Mouse (Mus musculus) brain, embryonic 18.5 days (tissue): Measurements from ENCODE around the gene Hikeshi.

Experiments
- DNase-seq: peaks from one replicate; pipeline ENCODE4 v3.0.0-alpha.2; 2012; ENCODE audit warnings: low read depth, low spot score

Hikeshi gene

GRCm38 (mm10) chr7:89940571-89941463 lies at the start of gene Hikeshi:
TSS of gene Hikeshi (minus strand) at chr7:89941204.
- peak; percentile 92 for DNase-seq

DNA sequence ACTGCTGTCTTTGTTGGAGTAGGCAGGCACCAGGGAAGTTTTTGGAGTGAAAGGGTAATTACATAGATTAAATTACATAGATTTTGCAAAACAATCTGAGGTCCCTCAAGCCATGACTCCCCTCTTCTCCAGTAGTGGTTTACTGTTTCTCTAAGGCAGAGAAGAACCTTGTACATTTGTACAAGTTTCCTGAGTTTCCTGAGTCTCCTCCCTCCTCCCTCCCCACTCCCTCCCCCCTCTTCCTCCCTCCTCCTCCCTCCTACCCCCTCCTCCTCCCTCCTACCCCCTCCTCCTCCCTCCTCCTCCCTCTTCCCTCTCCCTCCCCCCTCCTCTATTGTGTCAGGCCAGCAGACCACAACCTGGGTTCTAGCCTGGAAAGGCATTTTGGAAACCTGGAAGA lies 43.4 kb upstream of the Hikeshi start:
- no peak for DNase-seq

GRCm38 (mm10) chr7:89983441-89983840 lies 42.4 kb upstream of the Hikeshi start:
- DNase-seq = no peak

GRCm38 (mm10) chr7:89981557-89981956 lies 40.6 kb upstream of the Hikeshi start:
- DNase-seq = no peak

GRCm38 (mm10) chr7:89980485-89981422 lies 39.8 kb upstream of the Hikeshi start, which contains the start of gene Eed:
TSS of gene Eed (minus strand) at chr7:89980983.
- DNase-seq = peak; percentile 89

DNA sequence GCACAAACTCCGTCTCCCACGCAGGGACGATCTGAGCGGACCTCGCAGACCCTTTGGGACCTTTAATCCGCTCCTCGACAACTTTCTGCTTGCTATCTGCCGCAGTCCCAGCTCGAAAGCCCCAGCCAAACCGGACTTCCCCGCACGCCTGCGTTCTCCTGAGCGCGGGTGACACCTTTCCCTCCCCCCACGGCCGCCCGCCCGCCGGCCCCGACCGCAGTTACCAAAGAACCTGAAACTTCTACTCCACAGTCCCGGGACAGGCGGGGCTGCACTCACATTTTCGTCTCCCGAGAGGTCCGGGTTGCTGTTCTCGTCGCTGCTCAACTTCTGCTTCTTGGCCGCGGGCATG lies 39.1 kb upstream of the Hikeshi start:
- DNase-seq = no peak

DNA sequence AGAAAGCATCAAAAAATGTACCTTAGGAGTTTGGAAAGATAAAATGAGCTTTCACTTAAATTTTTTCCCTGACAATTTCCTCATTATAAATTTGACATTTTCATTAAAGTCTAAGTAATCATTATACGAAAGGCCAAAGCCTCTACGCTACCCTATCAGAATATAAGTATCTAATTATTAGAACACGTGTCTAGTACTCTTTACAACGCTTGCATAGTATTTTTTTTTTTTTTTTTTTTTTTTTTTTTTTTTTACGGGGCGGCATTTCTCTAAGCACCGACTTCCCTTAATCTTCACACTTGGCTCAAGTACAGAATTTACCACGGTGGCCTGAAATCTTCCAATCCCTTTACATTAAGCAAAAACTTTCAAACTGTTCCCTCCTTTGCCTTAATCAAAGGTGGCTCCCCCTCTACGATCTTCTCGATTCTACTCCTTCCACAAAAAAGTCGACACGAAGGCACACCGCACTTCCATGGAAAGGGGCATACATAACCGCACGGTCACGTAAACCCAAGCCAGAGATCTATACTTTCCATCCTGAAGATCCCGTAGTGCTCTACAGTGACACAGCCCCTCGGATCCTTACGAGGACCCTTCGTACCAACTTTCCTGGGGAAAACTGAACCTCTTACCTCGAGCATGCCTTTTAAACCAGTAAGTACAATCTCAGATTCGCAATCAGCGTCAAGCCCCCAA lies 38.6 kb upstream of the Hikeshi start:
- DNase-seq = no peak

DNA sequence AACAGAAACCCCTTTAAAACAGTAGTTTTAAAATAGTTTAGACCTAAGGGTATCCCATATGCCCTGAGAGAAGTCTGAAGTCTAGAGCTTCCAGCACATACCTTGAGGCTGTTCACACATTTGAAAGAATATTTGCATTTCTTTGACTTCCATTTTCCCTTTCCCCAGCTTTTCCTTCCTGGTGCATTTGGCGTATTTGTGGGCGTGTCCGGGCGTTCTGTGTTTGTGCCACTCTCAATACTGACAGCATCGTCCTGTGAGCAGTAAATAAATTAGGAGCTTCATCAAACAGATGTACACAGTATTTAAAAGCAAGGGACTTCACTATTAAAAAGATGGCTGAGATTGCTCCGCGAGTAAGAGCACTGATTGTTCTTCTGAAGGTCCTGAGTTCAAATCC lies 35.8 kb upstream of the Hikeshi start:
- DNase-seq = no peak

DNA sequence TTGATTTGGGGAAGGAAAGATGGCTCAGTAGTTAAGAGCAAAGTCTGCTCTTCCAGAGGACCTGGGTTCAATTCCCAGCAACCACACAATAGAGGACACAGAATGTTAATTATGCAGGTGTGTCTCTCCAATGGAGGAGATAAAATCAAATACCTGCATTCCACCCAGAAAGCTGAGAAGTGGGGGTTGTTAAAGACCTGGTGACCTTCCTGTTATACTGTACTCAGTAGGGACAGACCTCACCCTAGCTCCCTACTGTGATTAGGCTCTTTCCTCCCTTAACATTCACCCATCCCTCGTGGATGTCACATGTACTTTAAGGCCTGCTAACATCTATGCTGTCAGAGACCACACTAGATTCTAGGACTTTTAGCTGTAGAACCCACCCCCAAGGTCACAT lies 34.6 kb upstream of the Hikeshi start:
- DNase-seq = no peak

- no peak for DNase-seq
Observed at GRCm38 (mm10) chr7:89967235-89967634, 26.2 kb upstream of the Hikeshi start.

DNA sequence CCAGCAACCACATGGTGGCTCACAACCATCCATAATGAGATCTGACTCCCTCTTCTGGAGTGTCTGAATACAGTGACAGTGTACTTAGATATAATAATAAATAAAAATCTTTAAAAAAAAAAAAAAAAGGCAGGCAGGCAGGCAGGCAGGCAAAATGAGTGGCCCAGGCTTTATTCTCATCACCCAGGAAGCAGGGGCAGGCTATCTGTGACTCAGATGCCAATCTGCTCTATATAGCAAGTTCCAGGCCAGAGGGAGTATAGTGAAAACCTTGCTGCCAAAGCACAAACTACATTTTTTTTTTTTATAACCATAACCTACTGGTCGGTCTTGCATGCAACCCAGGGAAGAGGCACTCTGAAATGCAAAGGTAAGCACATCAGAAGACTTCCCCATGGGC lies 25.8 kb upstream of the Hikeshi start:
- no peak for DNase-seq

GRCm38 (mm10) chr7:89963135-89963534 lies 22.1 kb upstream of the Hikeshi start:
- no peak for DNase-seq

DNA sequence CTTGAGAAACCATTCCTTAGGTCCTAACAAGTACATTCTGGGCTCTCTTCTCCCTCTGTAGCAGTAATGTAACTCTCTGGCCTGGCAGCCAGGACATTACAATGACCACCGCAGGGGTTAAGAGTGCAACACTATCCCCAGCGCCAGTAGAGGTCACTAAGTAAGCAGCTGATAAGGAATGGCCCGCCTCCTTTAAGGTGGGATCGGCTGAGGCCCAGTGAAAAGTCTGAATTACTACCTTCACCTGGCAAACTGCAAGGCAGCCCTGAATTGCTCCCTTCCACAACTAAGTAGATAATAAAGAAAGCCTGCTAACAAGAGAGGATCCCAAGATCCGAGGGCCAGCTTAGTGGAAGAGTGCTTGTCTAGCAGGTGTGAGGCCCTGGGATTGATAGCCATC lies 16.3 kb upstream of the Hikeshi start:
- DNase-seq = no peak

DNA sequence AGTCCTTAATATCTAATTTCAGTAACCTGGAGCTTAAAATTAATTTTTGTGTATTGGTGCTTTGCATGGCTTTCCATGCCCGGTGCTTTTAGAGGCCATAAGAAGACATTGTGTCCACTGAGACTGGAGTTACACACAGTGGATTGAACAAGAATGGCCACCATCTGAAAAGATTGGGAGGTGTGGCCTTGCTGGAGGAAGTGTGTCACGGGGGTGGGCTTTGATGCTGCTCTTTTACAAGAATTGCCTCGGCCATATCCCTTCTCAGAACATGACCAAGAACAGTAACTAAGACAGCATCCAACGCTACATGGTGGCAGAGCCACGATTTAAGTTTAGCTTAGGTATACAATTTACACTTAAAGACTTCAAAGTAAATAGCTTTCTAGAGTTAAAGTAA lies 13.3 kb upstream of the Hikeshi start:
- no peak for DNase-seq

DNA sequence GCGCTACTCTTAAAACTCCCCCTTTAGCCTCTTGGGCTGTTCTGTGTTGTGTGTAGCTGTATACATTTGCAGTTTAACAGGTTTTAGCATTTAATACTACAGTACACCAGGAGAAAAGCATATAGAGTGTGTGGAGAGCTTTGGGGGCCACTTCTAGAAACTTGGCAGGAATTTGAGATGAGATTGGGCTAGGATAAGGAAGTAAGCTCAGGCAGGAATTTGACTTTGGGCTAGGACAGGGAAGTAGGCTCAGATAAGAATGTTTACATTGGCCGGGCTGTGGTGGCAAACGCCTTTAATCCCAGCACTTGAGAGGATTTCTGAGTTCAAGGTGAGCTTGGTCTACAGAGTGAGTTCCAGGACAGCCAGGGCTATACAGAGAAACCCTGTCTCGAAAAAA lies 8.4 kb upstream of the Hikeshi start:
- no peak for DNase-seq

DNA sequence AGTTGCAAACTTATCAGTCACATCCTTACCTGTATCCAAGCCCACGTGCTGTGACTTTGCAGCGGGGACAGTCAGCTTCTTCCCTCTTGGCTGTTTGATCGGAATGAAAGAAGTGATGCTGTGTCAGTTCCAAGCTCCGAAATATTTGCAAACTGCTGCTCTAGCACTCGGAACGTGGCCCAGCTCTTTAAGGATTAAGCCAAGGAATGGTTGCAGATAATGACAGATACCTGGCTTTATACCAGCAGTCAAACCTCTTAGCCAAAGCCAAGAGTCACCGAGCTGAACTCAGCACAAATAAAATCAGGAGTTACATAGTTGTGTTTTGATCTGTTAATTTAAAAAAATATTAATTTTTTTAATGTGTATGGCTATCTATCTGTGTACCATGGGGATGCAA lies 7.0 kb upstream of the Hikeshi start:
- no peak for DNase-seq

DNA sequence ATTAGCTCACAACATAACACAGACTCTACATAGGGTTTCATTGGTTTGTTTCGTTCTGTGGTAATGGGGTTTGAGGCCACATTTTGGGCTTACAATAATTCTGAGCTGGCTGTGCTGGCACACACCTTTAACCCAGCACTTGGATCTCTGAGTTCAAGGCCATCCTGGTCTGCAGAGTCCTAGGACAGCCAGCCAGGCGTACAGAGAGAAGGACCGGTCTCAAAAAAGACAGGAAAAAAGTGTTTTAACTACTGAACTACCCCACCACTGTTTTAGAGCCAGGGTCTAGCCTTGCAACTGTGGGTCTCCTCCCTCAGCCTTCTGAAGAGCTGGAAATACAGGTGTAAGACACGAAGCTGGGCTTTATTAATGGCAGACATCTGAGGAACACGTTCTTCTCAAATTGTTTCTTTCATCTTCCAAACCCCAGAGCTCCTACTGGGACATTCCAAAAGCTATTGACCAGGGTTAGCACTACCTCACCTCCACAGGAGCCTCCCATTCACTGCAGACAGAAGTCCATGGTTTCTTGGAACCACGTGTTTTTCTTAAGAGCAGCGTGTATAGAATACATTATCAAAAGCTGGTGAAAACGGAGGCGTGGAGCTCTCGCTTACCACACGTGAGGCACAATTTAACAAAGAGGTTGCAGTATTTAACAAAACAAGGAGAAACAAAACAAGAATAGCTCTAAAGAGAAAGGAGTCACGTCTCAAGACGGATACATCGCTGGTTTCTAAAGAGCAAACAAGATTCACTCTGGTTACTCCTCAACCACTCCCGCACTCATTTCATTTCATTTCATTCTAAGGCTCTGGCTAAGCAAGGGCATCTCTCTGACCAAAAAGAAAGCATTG lies 1.3 kb downstream of the Hikeshi start:
- no peak for DNase-seq

GRCm38 (mm10) chr7:89923441-89924180 lies 17.4 kb downstream of the Hikeshi start:
- no peak for DNase-seq

GRCm38 (mm10) chr7:89917776-89918175 lies 23.2 kb downstream of the Hikeshi start:
- DNase-seq = no peak

GRCm38 (mm10) chr7:89916711-89917110 lies 24.3 kb downstream of the Hikeshi start:
- DNase-seq = no peak
